Mouse (Mus musculus): ENCODE measurements around the gene Tspan17. TPM values are rescaled to one million over a fixed set of nuclear protein-coding genes. Genes with fewer than 3 reads are reported as not detected.

The Tspan17 gene
- polyA plus RNA-seq, 1 experiment from 2014 or later, result 5.2 TPM

- Histone ChIP-seq H3K9me3 (no peaks in the 10 kb centered on the region), H3K27ac (no peak overlapping the region), H3K27me3 (ENCODE audit: insufficient read depth, poor library complexity, severe bottlenecking) (peaks cover 82% of the 10 kb centered on the region), H3K4me3 (no peak overlapping the region), H3K4me1 (peaks cover 40% of the 10 kb centered on the region), H3K36me3 (no peaks in the 10 kb centered on the region)
- no peak for DNase-seq (ENCODE audit: low spot score)
- 82% methylated on average over 8 of the region's 8 CpGs for WGBS
Observed at GRCm38 (mm10) chr13:54756156-54756712, 32.9 kb upstream of the Tspan17 start.

- Histone ChIP-seq H3K4me1 (peaks cover 40% of the 10 kb centered on the region), H3K36me3 (no peaks in the 10 kb centered on the region), H3K27ac (no peak overlapping the region), H3K9me3 (no peaks in the 10 kb centered on the region), H3K4me3 (peak overlapping the region; percentile 59), H3K27me3 (ENCODE audit: insufficient read depth, poor library complexity, severe bottlenecking) (peaks cover 83% of the 10 kb centered on the region)
- no peak for DNase-seq (ENCODE audit: low spot score)
- WGBS, result 47% methylated on average over 10 of the region's 10 CpGs
Observed at GRCm38 (mm10) chr13:54757093-54757830, 31.9 kb upstream of the Tspan17 start.

GRCm38 (mm10) chr13:54758045-54758755, 31.0 kb upstream of the Tspan17 start:
- Histone ChIP-seq H3K4me3 (peak overlapping the region; percentile 59), H3K27me3 (ENCODE audit: insufficient read depth, poor library complexity, severe bottlenecking) (peaks cover 84% of the 10 kb centered on the region), H3K9me3 (no peaks in the 10 kb centered on the region), H3K27ac (no peak overlapping the region), H3K4me1 (peaks cover 40% of the 10 kb centered on the region), H3K36me3 (no peaks in the 10 kb centered on the region)
- peak; percentile 96 for DNase-seq (ENCODE audit: low spot score)
- under 1% methylated on average over 43 of the region's 43 CpGs for WGBS

GRCm38 (mm10) chr13:54758756-54759470, 30.3 kb upstream of the Tspan17 start:
- 1% methylated on average over 29 of the region's 29 CpGs for WGBS
- no peak overlapping the region for H3K27ac ChIP-seq
- H3K27me3 ChIP-seq (ENCODE audit: insufficient read depth, poor library complexity, severe bottlenecking), result peaks cover 85% of the 10 kb centered on the region
- H3K4me1 ChIP-seq, result peaks cover 40% of the 10 kb centered on the region
- H3K9me3 ChIP-seq, result no peaks in the 10 kb centered on the region
- peak overlapping the region; percentile 59 for H3K4me3 ChIP-seq
- H3K36me3 ChIP-seq, result no peaks in the 10 kb centered on the region
- DNase-seq (ENCODE audit: low spot score), result no peak

- Histone ChIP-seq H3K4me3 (no peak overlapping the region), H3K9me3 (no peaks in the 10 kb centered on the region), H3K36me3 (no peaks in the 10 kb centered on the region), H3K27me3 (ENCODE audit: insufficient read depth, poor library complexity, severe bottlenecking) (peaks cover 85% of the 10 kb centered on the region), H3K4me1 (peaks cover 40% of the 10 kb centered on the region), H3K27ac (no peak overlapping the region)
- WGBS, result 13% methylated on average over 7 of the region's 7 CpGs
- DNase-seq (ENCODE audit: low spot score), result no peak
Observed at GRCm38 (mm10) chr13:54759496-54759895, 29.7 kb upstream of the Tspan17 start.

GRCm38 (mm10) chr13:54760164-54760795, 28.9 kb upstream of the Tspan17 start:
- H3K27me3 ChIP-seq (ENCODE audit: insufficient read depth, poor library complexity, severe bottlenecking), result peaks cover 88% of the 10 kb centered on the region
- WGBS, result 57% methylated on average over 8 of the region's 8 CpGs
- H3K27ac ChIP-seq, result no peak overlapping the region
- H3K9me3 ChIP-seq, result no peaks in the 10 kb centered on the region
- H3K36me3 ChIP-seq, result no peaks in the 10 kb centered on the region
- H3K4me3 ChIP-seq, result no peak overlapping the region
- peaks cover 38% of the 10 kb centered on the region for H3K4me1 ChIP-seq
- no peak for DNase-seq (ENCODE audit: low spot score)

GRCm38 (mm10) chr13:54760906-54761305, 28.3 kb upstream of the Tspan17 start:
- Histone ChIP-seq H3K27ac (no peak overlapping the region), H3K4me3 (no peak overlapping the region), H3K36me3 (no peaks in the 10 kb centered on the region), H3K9me3 (no peaks in the 10 kb centered on the region), H3K4me1 (peaks cover 40% of the 10 kb centered on the region), H3K27me3 (ENCODE audit: insufficient read depth, poor library complexity, severe bottlenecking) (peaks cover 88% of the 10 kb centered on the region)
- DNase-seq (ENCODE audit: low spot score), result no peak
- WGBS, result 75% methylated on average over 7 of the region's 7 CpGs

- peaks cover 73% of the 10 kb centered on the region for H3K27me3 ChIP-seq (ENCODE audit: insufficient read depth, poor library complexity, severe bottlenecking)
- no peak overlapping the region for H3K27ac ChIP-seq
- WGBS, result 5% methylated on average over 44 of the region's 44 CpGs
- no peaks in the 10 kb centered on the region; the same call in 1 of the 2 replicates for H3K9me3 ChIP-seq
- H3K36me3 ChIP-seq, result no peaks in the 10 kb centered on the region
- H3K4me3 ChIP-seq, result peak overlapping the region; percentile 53
- peaks cover 19% of the 10 kb centered on the region for H3K4me1 ChIP-seq
- no peak for DNase-seq (ENCODE audit: low spot score)
Observed at GRCm38 (mm10) chr13:54765281-54766191, 23.6 kb upstream of the Tspan17 start.

GRCm38 (mm10) chr13:54766192-54766768, 22.9 kb upstream of the Tspan17 start, which contains the start of gene Sncb:
Gene Sncb, minus strand, starts transcription at chr13:54766595.
- Histone ChIP-seq H3K4me1 (peaks cover 16% of the 10 kb centered on the region), H3K4me3 (peak within 1 kb of the TSS; percentile 53), H3K27ac (no peak within 1 kb of the TSS), H3K9me3 (no peaks in the 10 kb centered on the region; the same call in 1 of the 2 replicates), H3K36me3 (no peaks in the 10 kb centered on the region), H3K27me3 (ENCODE audit: insufficient read depth, poor library complexity, severe bottlenecking) (peaks cover 66% of the 10 kb centered on the region)
- WGBS, result 2% methylated on average over 35 of the region's 35 CpGs
- no peak for DNase-seq (ENCODE audit: low spot score)

- H3K9me3 ChIP-seq, result no peaks in the 10 kb centered on the region; the same call in 1 of the 2 replicates
- WGBS, result 77% methylated on average over 4 of the region's 4 CpGs
- H3K4me3 ChIP-seq, result no peak overlapping the region
- peaks cover 59% of the 10 kb centered on the region for H3K27me3 ChIP-seq (ENCODE audit: insufficient read depth, poor library complexity, severe bottlenecking)
- H3K4me1 ChIP-seq, result peaks cover 16% of the 10 kb centered on the region
- H3K36me3 ChIP-seq, result no peaks in the 10 kb centered on the region
- no peak for DNase-seq (ENCODE audit: low spot score)
- no peak overlapping the region for H3K27ac ChIP-seq
Observed at GRCm38 (mm10) chr13:54767012-54767411, 22.2 kb upstream of the Tspan17 start.

GRCm38 (mm10) chr13:54780592-54780991, 8.6 kb upstream of the Tspan17 start:
- 73% methylated on average over 3 of the region's 3 CpGs for WGBS
- H3K4me3 ChIP-seq, result no peak overlapping the region
- no peak for DNase-seq (ENCODE audit: low spot score)
- H3K9me3 ChIP-seq, result no peaks in the 10 kb centered on the region
- no peak overlapping the region for H3K27ac ChIP-seq
- no peaks in the 10 kb centered on the region for H3K36me3 ChIP-seq
- H3K4me1 ChIP-seq, result no peaks in the 10 kb centered on the region
- H3K27me3 ChIP-seq (ENCODE audit: insufficient read depth, poor library complexity, severe bottlenecking), result no peaks in the 10 kb centered on the region
